Comparison of ENCODE assay signal across 22 mouse cellular contexts in the genomic region with DNA sequence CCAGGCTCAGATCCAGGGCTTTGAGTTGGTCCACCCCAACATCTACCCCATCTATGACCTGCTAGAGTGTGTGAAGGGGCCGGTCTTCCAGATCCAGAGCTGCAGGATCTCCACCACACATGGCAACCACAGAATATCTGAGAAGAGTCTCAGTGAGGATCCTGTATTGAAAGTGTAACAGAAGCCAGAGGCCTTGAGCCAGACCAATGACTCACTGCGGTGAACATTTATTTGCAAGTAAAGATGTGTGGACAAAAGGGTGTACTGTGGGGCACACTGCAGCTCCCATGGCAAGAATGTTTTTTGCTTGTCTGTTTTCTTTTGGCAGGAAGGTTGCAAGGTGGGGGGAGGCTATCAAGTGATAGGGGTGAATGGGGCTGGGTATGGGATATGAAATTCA. TPM values are rescaled to one million over a fixed set of nuclear protein-coding genes. Genes with fewer than 3 reads are reported as not detected.
"Had no signal": no experiment of that assay in that cellular context is flagged by ENCODE, and none has a peak within 500 bp of the region (broad histone marks: within the 10 kb centered on the region; RNA-seq: fewer than 3 reads in every experiment).

No protein-coding gene starts in this region.

- H3K27ac ChIP-seq: left cerebral cortex, adult 2 months; limb, embryonic 10.5 days; liver, embryonic 15.5 days; midbrain, embryonic 13.5 days; neural tube, embryonic 15.5 days; stomach, embryonic 15.5 days had no signal

- H3K4me1 ChIP-seq: liver, embryonic 15.5 days; midbrain, embryonic 13.5 days; neural tube, embryonic 15.5 days; stomach, embryonic 15.5 days had no signal

- H3K4me3 ChIP-seq: left cerebral cortex, adult 2 months; limb, embryonic 10.5 days; liver, embryonic 15.5 days; megakaryocyte, embryonic 14.5 days; midbrain, embryonic 13.5 days; myocyte; neural tube, embryonic 15.5 days; stomach, embryonic 15.5 days had no signal

- H3K36me3 ChIP-seq: liver, embryonic 15.5 days had no signal

- DNase-seq: kidney, adult 8-10 months; kidney, postnatal 25 days; lung, embryonic 14.5 days; lung, postnatal 10 days; lung, postnatal 4 days; right cerebral cortex, postnatal 4 days; spleen, adult 18-20 months; thymus, postnatal 36 days had no signal

- H3K27me3 ChIP-seq: liver, embryonic 15.5 days; midbrain, embryonic 13.5 days; neural tube, embryonic 15.5 days; stomach, embryonic 15.5 days had no signal

- ATAC-seq: midbrain, embryonic 13.5 days had no signal

RNA-seq across cellular contexts. Expression of gene Ccin, which starts 35.7 kb away (rescaled TPM):
- total RNA-seq: layer of hippocampus, postnatal 25 days; left cerebral cortex, adult 2 months; left cerebral cortex, postnatal 14 days had no signal
- polyA plus RNA-seq: kidney, embryonic 16.5 days; limb, embryonic 10.5 days; liver, embryonic 11.5 days; liver, embryonic 15.5 days; lung, embryonic 14.5 days; midbrain, embryonic 13.5 days; neural tube, embryonic 11.5 days; neural tube, embryonic 15.5 days; stomach, embryonic 15.5 days; thymus, postnatal 0 days had no signal
